Mouse (Mus musculus) hindbrain, embryonic 14.5 days (tissue): ENCODE data around the gene Snrnp70. TPM values are rescaled to one million over a fixed set of nuclear protein-coding genes. Genes with fewer than 3 reads are reported as not detected.
A peak's percentile ranks its signal among the peaks of the same experiment; 100 is the strongest.

Experiments
- ATAC-seq: fragments of 200-750 bp; cut with Nextera tagmentation; 2 replicates; pipeline ENCODE4 v1.8.0; 2017; ENCODE audit warnings: moderate number of reproducible peaks, mild to moderate bottlenecking, moderate TSS enrichment, moderate library complexity; ENCODE audit not compliant: low FRiP score
- DNase-seq: peaks from one replicate; pipeline ENCODE4 v3.0.0-alpha.2; 2015; ENCODE audit warnings: low spot score
- H3K27ac ChIP-seq: fragments of 300-500 bp; sonication (generic); 2 replicates; pipeline ENCODE4 v1.5.1; 2014; ENCODE audit warnings: mild to moderate bottlenecking, moderate library complexity
- H3K27me3 ChIP-seq: fragments of 300-500 bp; sonication (generic); 2 replicates; pipeline ENCODE4 v1.6.1; 2014; ENCODE audit warnings: mild to moderate bottlenecking, low read length, mixed read lengths; ENCODE audit not compliant: control insufficient read depth, insufficient read depth
- H3K36me3 ChIP-seq: fragments of 300-500 bp; sonication (generic); replicated peaks from 2 replicates; pipeline ENCODE4 v1.6.1; 2014; ENCODE audit not compliant: control insufficient read depth, insufficient read depth
- H3K4me1 ChIP-seq: fragments of 300-500 bp; sonication (generic); replicated peaks from 2 replicates; pipeline ENCODE4 v1.6.1; 2014; ENCODE audit warnings: antibody characterized with exemption, low read length, mixed read lengths; ENCODE audit not compliant: control insufficient read depth, insufficient read depth
- H3K4me2 ChIP-seq: fragments of 300-500 bp; sonication (generic); replicated peaks from 2 replicates; pipeline ENCODE4 v1.6.1; 2014; ENCODE audit warnings: mild to moderate bottlenecking, moderate library complexity
- H3K4me3 ChIP-seq: fragments of 300-500 bp; sonication (generic); replicated peaks from 2 replicates; pipeline ENCODE4 v1.5.1; 2014; ENCODE audit warnings: mild to moderate bottlenecking, low read length
- H3K9ac ChIP-seq: fragments of 300-500 bp; sonication (generic); 2 replicates; pipeline ENCODE4 v1.6.1; 2014
- H3K9me3 ChIP-seq: fragments of 300-500 bp; sonication (generic); 2 replicates; pipeline ENCODE4 v1.6.1; 2016; ENCODE audit warnings: low read length; ENCODE audit not compliant: control insufficient read depth
- WGBS: fragments of 180-500 bp; shearing (Covaris S2); extraction: QIAGEN DNeasy Blood & Tissue Kit; methylation state at CpG from one replicate; pipeline ENCODE4 v1.1.7; 2014; 5-methylcytosine and 5-hydroxymethylcytosine counted together
- polyA plus RNA-seq: library from polyadenylated mRNA; unstranded; fragments of >200 nt; fragmentation: Nextera tagmentation; extraction: Ambion mirVana; gene quantifications from 2 replicates; pipeline ENCODE4 v1.2.1, GENCODE M21; 2014

Snrnp70 gene
- polyA plus RNA-seq, 1 experiment from 2014 or later, result 72.3 TPM

GRCm38 (mm10) chr7:45413113-45413863, 17.7 kb upstream of the Snrnp70 start, which contains the start of gene Ntf5:
Ntf5 (plus strand) TSS chr7:45413695.
- Histone ChIP-seq H3K36me3 (no peaks in the 10 kb centered on the region), H3K27ac (no peak within 1 kb of the TSS), H3K4me1 (peaks cover 10% of the 10 kb centered on the region), H3K4me3 (peak within 1 kb of the TSS; percentile 41), H3K27me3 (peaks cover 99% of the 10 kb centered on the region), H3K9me3 (no peaks in the 10 kb centered on the region), H3K9ac (peak within 1 kb of the TSS; percentile 54), H3K4me2 (peak within 1 kb of the TSS; percentile 69)
- DNase-seq, result no peak
- WGBS, result 3% methylated on average over 45 of the region's 45 CpGs
- no peak for ATAC-seq

GRCm38 (mm10) chr7:45412421-45412820, 16.9 kb upstream of the Snrnp70 start:
- H3K4me3 ChIP-seq, result no peak overlapping the region
- 93% methylated on average over 2 of the region's 2 CpGs for WGBS
- H3K4me2 ChIP-seq, result no peak overlapping the region
- no peaks in the 10 kb centered on the region for H3K9me3 ChIP-seq
- no peaks in the 10 kb centered on the region for H3K36me3 ChIP-seq
- H3K4me1 ChIP-seq, result peaks cover 10% of the 10 kb centered on the region
- peaks cover 99% of the 10 kb centered on the region for H3K27me3 ChIP-seq
- no peak for DNase-seq
- no peak overlapping the region for H3K9ac ChIP-seq
- ATAC-seq, result no peak
- H3K27ac ChIP-seq, result no peak overlapping the region

- no peak overlapping the region for H3K27ac ChIP-seq
- no peak overlapping the region for H3K9ac ChIP-seq
- 87% methylated on average over 8 of the region's 8 CpGs for WGBS
- H3K9me3 ChIP-seq, result no peaks in the 10 kb centered on the region
- H3K4me2 ChIP-seq, result no peak overlapping the region
- H3K36me3 ChIP-seq, result no peaks in the 10 kb centered on the region
- H3K4me1 ChIP-seq, result peaks cover 10% of the 10 kb centered on the region
- peaks cover 99% of the 10 kb centered on the region for H3K27me3 ChIP-seq
- H3K4me3 ChIP-seq, result no peak overlapping the region
- no peak for ATAC-seq
- DNase-seq, result no peak
These were observed 14.1 kb upstream of the Snrnp70 start for GRCm38 (mm10) chr7:45409497-45410163.

GRCm38 (mm10) chr7:45408949-45409348, 13.4 kb upstream of the Snrnp70 start:
- WGBS, result 88% methylated on average over 17 of the region's 17 CpGs
- Histone ChIP-seq H3K27ac (no peak overlapping the region), H3K4me1 (peaks cover 9% of the 10 kb centered on the region), H3K27me3 (peaks cover 92% of the 10 kb centered on the region), H3K4me2 (no peak overlapping the region), H3K4me3 (no peak overlapping the region), H3K9me3 (no peaks in the 10 kb centered on the region), H3K9ac (no peak overlapping the region), H3K36me3 (no peaks in the 10 kb centered on the region)
- ATAC-seq, result no peak
- no peak for DNase-seq

GRCm38 (mm10) chr7:45408351-45408750, 12.8 kb upstream of the Snrnp70 start:
- DNase-seq (no peak), ATAC-seq (no peak)
- H3K4me1 ChIP-seq, result peaks cover 3% of the 10 kb centered on the region
- H3K36me3 ChIP-seq, result no peaks in the 10 kb centered on the region
- peaks cover 86% of the 10 kb centered on the region for H3K27me3 ChIP-seq
- WGBS, result 67% methylated on average over 7 of the region's 7 CpGs
- H3K4me2 ChIP-seq, result no peak overlapping the region
- no peak overlapping the region for H3K9ac ChIP-seq
- H3K27ac ChIP-seq, result no peak overlapping the region
- no peaks in the 10 kb centered on the region for H3K9me3 ChIP-seq
- no peak overlapping the region for H3K4me3 ChIP-seq

- Histone ChIP-seq H3K27me3 (peaks cover 81% of the 10 kb centered on the region), H3K9ac (no peak overlapping the region), H3K36me3 (no peaks in the 10 kb centered on the region), H3K4me3 (no peak overlapping the region), H3K27ac (no peak overlapping the region), H3K4me1 (no peaks in the 10 kb centered on the region; the same call in 1 of the 2 replicates), H3K9me3 (no peaks in the 10 kb centered on the region), H3K4me2 (no peak overlapping the region)
- DNase-seq (no peak), ATAC-seq (no peak)
- 84% methylated on average over 10 of the region's 10 CpGs for WGBS
These were observed 12.3 kb upstream of the Snrnp70 start for GRCm38 (mm10) chr7:45407836-45408235.

- DNase-seq (no peak), ATAC-seq (no peak)
- peaks cover 67% of the 10 kb centered on the region for H3K27me3 ChIP-seq
- 2% methylated on average over 101 of the region's 114 CpGs for WGBS
- peak overlapping the region; percentile 26 for H3K4me3 ChIP-seq
- H3K36me3 ChIP-seq, result no peaks in the 10 kb centered on the region
- H3K9me3 ChIP-seq, result no peaks in the 10 kb centered on the region
- H3K4me2 ChIP-seq, result peak overlapping the region; percentile 48
- no peak overlapping the region for H3K9ac ChIP-seq
- H3K4me1 ChIP-seq, result no peaks in the 10 kb centered on the region; the same call in 1 of the 2 replicates
- no peak overlapping the region for H3K27ac ChIP-seq
These were observed 10.9 kb upstream of the Snrnp70 start for GRCm38 (mm10) chr7:45406157-45407156.

- WGBS, result 10% methylated on average over 28 of the region's 28 CpGs
- Histone ChIP-seq H3K4me2 (peak within 1 kb of the TSS; percentile 48), H3K4me3 (peak within 1 kb of the TSS; percentile 26), H3K27me3 (peaks cover 57% of the 10 kb centered on the region), H3K9me3 (no peaks in the 10 kb centered on the region), H3K9ac (no peak within 1 kb of the TSS), H3K4me1 (no peaks in the 10 kb centered on the region; the same call in 1 of the 2 replicates), H3K36me3 (no peaks in the 10 kb centered on the region), H3K27ac (no peak within 1 kb of the TSS)
- ATAC-seq (no peak), DNase-seq (peak; percentile 37)
These were observed 9.8 kb upstream of the Snrnp70 start, which contains the start of gene Kcna7 for GRCm38 (mm10) chr7:45405091-45406075. Kcna7 (plus strand) TSS chr7:45405653.
